Mouse (Mus musculus): ENCODE measurements at regions not wholly inside any gene's neighbourhood (a gene's known extent, or its start where the extent isn't known, plus 50 kb on each side); places are given as distances from the start of the nearest gene placed in this dataset.
A peak's percentile ranks its signal among the peaks of the same experiment; 100 is the strongest.

DNA sequence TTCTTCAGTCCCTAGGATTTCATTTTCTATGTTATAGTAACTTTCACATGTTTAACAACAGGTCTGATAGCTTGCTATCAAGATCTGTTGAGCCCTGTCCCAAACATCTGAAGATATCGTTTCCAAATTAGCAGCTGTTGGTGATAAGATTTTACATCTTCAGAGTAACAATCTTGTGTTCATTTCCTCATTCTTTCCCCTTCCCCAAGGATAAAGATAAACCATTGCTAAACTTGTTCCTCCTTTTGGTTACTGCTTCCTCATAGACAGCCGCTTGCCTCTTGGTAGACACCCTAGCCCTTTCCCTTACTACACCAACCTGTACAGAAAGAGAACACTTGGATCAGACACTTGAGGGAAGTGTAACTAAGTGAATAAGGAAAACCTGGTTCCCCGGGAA, 58.6 kb downstream of the Kcnrg start:
- Histone ChIP-seq H3K9me3 (replicated peaks) (no peaks in the 10 kb centered on the region), H3K27ac (replicated peaks) (no peak overlapping the region), H3K4me1 (no peaks in the 10 kb centered on the region), H3K4me2 (replicated peaks) (no peak overlapping the region), H3K4me3 (replicated peaks) (no peak overlapping the region), H3K9ac (no peak overlapping the region), H3K36me3 (0 out of 2 replicates have a peak, but pooled peaks cover 4% of the 10 kb centered on the region), H3K27me3 (no peaks in the 10 kb centered on the region)
- ATAC-seq (ENCODE audit: insufficient number of reproducible peaks, low FRiP score, low TSS enrichment, low read depth), result no peak
- 88% methylated on average over 3 of the region's 3 CpGs for WGBS

DNA sequence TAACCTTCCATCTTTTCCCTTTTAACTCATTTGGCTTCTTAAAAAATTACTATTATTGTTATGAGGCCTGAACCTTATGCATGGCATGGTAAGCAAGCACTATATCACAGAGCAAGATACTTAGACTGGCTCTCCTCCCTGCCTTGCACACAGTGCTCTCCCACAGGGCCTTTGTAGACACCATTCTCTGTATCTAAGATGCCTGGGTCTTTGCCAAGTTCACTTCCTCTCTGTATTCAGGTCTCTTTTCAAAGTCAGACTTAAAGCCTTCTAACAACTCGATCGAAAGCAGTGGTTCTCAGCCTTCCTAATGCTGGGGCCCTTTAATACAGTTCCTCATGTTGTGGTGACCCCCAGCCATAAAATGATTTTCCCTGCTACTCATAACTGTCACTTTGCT, 65.9 kb downstream of the Kcnrg start:
- Histone ChIP-seq H3K27ac (replicated peaks) (no peak overlapping the region), H3K4me1 (no peaks in the 10 kb centered on the region), H3K27me3 (no peaks in the 10 kb centered on the region), H3K4me3 (replicated peaks) (no peak overlapping the region), H3K9me3 (replicated peaks) (no peaks in the 10 kb centered on the region), H3K9ac (no peak overlapping the region), H3K4me2 (replicated peaks) (no peak overlapping the region), H3K36me3 (peaks cover 11% of the 10 kb centered on the region; the same call in 1 of the 2 replicates)
- 63% methylated on average over 2 of the region's 2 CpGs for WGBS
- no peak for ATAC-seq (ENCODE audit: insufficient number of reproducible peaks, low FRiP score, low TSS enrichment, low read depth)

DNA sequence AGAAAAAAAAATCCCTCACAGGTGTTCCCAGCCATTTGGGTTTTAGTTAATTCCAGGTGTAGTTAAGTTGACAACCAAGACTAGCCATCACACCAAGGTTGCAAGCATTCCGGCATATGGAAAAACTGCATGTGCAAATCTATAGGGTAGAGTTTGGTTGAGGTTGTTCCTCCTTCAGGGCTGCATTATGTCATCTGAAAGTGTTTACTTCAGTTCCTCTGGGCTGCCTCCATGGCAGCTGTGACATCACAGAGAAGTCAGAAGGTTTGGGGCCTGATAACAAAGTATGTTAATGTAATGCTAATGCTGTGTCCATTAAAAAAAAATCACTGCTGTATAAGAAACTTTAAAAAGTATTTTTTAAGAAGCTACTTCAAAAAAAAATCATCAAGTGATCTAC, 70.8 kb downstream of the Kcnrg start:
- Histone ChIP-seq H3K4me3 (replicated peaks) (no peak overlapping the region), H3K4me1 (peaks cover 12% of the 10 kb centered on the region; the same call in 1 of the 2 replicates), H3K36me3 (peaks cover 4% of the 10 kb centered on the region; the same call in 1 of the 2 replicates), H3K9ac (no peak overlapping the region), H3K4me2 (replicated peaks) (no peak overlapping the region), H3K9me3 (replicated peaks) (no peaks in the 10 kb centered on the region), H3K27me3 (no peaks in the 10 kb centered on the region), H3K27ac (replicated peaks) (no peak overlapping the region)
- 93% methylated on average over 1 of the region's 1 CpGs for WGBS
- no peak for ATAC-seq (ENCODE audit: insufficient number of reproducible peaks, low FRiP score, low TSS enrichment, low read depth)

DNA sequence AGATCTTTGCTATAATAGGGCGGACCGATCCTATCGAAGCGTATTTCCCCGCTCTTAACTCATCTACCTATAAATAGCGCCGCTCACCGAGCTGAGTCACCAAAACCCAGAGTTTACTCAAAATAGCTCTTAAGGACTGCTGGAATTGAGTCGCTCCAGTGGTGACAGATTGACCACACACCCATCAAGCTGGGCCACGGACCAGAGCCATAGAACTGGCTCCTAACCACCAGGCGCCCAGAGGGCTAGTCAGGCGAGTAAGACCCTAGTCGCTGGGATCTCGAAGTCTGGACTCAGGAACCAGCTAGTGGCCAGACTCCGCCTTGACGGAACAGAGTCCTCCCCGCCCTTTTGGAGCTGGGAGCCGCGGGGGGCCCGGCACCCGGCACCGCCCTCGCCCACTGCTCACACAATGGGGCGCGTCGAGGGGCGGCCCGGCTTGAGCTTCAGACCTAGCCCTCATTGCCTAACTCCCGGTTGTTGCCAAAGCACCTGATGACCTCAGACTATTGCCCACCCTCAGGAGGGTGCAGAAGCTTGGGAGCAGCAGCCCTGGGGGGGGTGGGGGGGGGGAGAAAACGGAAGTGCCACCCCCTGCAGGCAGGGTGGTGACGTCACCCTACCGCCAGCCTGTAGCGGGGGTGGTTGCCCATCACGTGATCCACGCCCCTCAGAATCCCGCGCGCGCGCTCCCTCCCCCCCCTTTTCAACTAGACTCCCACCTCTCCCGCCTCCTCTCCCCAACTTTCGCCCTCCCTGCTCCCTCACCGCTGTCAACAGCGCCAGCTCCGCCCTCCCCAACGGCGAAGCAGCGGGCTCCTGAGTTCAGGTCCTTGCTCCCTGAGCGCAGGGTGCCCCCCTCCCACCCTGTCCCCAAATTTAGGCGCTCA, 73.8 kb downstream of the Kcnrg start:
- H3K9ac ChIP-seq, result peak overlapping the region; percentile 85
- H3K27ac ChIP-seq (replicated peaks), result peak overlapping the region; percentile 93
- H3K36me3 ChIP-seq, result no peaks in the 10 kb centered on the region
- no peaks in the 10 kb centered on the region for H3K9me3 ChIP-seq (replicated peaks)
- WGBS, result under 1% methylated on average over 49 of the region's 50 CpGs
- peak overlapping the region; percentile 97 for H3K4me2 ChIP-seq (replicated peaks)
- peak overlapping the region; percentile 65 for H3K4me3 ChIP-seq (replicated peaks)
- peaks cover 19% of the 10 kb centered on the region; the same call in 1 of the 2 replicates for H3K27me3 ChIP-seq
- H3K4me1 ChIP-seq, result peaks cover 36% of the 10 kb centered on the region
- peak; percentile 80 for ATAC-seq (ENCODE audit: insufficient number of reproducible peaks, low FRiP score, low TSS enrichment, low read depth)

DNA sequence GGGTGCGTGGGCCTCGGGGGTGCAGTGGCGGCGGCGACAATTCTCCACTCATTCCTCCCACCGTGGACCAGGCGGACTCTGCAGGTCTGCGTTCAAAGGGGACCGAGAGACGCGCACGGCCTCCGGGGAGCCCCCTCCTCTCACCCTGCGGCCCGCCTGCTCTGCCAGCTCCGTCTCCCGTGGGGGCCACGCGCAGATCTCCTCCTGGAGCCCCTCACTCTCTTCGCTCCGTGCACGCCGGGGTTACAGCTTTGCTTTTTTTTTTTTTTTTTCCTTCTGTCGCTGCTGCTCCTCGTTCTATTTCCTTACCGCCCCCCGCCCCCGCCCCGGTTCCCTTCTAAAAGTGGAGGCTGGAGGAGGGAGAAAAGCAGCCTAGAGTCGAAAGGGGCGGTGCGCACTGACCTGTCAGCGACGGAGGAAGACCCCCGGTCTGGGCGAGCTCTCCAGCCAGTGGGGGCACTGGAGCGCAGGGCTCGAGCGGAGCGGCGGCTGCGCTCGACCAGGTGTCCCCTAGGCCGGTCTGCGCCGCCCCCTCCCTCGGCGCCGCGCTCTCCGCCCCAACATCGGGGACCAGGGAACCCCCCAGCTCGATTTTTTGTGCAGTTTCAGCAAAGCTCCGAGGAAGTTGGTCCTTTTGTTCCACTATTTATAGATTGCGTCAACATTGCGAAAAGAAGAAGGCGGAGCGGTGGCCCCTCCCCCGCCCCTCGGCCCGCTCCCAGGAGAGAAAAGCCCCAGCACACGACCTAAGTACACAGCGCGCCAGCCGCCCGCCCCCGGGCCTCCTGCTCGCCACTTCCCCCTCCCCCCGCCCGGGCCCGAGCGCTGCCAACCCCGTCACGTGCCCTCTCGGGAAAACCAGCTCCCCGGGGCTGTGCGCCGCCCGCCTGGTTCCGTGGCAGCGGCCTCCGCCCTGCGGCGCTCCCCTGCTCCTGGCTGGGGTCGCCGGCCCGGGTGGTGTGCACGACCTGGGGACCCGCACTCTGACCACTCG, 74.7 kb downstream of the Kcnrg start:
- WGBS, result under 1% methylated on average over 88 of the region's 90 CpGs
- Histone ChIP-seq H3K4me3 (replicated peaks) (peak overlapping the region; percentile 65), H3K36me3 (no peaks in the 10 kb centered on the region), H3K4me1 (peaks cover 44% of the 10 kb centered on the region), H3K27ac (replicated peaks) (peak overlapping the region; percentile 93), H3K9ac (peak overlapping the region; percentile 85), H3K4me2 (replicated peaks) (peak overlapping the region; percentile 97), H3K9me3 (replicated peaks) (no peaks in the 10 kb centered on the region), H3K27me3 (peaks cover 20% of the 10 kb centered on the region; the same call in 1 of the 2 replicates)
- ATAC-seq (ENCODE audit: insufficient number of reproducible peaks, low FRiP score, low TSS enrichment, low read depth), result peak; percentile 86

DNA sequence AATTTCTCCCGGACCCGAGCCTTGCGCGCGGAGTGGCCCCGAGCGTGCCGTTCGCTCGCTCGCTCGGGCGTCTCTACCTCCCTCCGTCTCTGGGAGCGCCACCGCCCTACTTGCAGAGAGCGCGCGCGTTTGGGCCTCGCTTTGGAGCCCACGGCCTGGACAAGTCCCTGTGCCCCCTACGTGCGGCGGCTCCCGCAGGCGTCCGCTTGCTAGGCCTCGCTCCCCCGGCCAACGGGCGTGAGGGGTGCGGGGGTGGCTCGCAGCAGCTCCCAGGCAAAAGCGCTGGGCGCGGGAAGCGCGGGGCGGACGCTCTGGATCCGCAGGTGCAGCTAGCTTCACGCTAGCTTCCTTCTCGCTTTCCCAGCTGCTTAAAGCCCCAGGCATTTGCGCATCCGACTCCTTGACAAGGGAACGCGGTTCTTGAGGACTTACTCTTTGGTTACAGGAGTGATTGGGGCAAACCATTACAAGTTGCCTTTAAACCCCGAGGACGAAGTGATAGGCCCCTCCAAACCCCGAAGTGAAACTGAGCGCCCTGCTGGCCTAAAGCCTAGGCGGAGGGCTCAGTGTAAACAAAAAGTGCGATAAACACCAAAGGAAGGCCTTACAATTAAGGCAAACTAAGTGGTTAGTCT, 75.6 kb downstream of the Kcnrg start:
- no peaks in the 10 kb centered on the region for H3K36me3 ChIP-seq
- peak overlapping the region; percentile 65 for H3K4me3 ChIP-seq (replicated peaks)
- peaks cover 20% of the 10 kb centered on the region; the same call in 1 of the 2 replicates for H3K27me3 ChIP-seq
- H3K9me3 ChIP-seq (replicated peaks), result no peaks in the 10 kb centered on the region
- 1% methylated on average over 54 of the region's 54 CpGs for WGBS
- peak; percentile 44 for ATAC-seq (ENCODE audit: insufficient number of reproducible peaks, low FRiP score, low TSS enrichment, low read depth)
- peak overlapping the region; percentile 93 for H3K27ac ChIP-seq (replicated peaks)
- H3K4me1 ChIP-seq, result peaks cover 52% of the 10 kb centered on the region
- H3K9ac ChIP-seq, result peak overlapping the region; percentile 85
- peak overlapping the region; percentile 97 for H3K4me2 ChIP-seq (replicated peaks)

DNA sequence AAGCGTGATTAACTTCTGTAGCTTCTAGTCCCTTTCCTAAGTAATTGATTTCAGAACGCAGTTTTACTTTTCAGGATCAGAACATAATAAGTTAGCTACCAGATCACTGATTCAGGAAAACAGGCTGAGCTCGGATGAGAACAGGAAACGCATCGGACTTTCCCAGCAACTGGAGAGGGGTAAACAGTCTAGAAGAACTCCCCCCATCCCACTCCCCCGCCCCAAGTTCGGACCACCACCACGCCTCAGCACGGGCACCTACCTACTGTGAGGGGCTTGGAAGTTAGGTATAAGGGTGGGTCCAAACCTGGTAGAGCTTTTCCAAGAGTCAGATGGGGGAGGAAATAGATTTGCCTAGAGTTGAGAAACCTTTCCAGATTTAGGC, 76.1 kb downstream of the Kcnrg start:
- H3K4me1 ChIP-seq, result peaks cover 52% of the 10 kb centered on the region
- no peak for ATAC-seq (ENCODE audit: insufficient number of reproducible peaks, low FRiP score, low TSS enrichment, low read depth)
- H3K27ac ChIP-seq (replicated peaks), result peak overlapping the region; percentile 93
- H3K27me3 ChIP-seq, result peaks cover 20% of the 10 kb centered on the region; the same call in 1 of the 2 replicates
- H3K9me3 ChIP-seq (replicated peaks), result no peaks in the 10 kb centered on the region
- WGBS, result 18% methylated on average over 9 of the region's 9 CpGs
- H3K4me3 ChIP-seq (replicated peaks), result peak overlapping the region; percentile 65
- H3K4me2 ChIP-seq (replicated peaks), result peak overlapping the region; percentile 97
- H3K9ac ChIP-seq, result no peak overlapping the region
- H3K36me3 ChIP-seq, result no peaks in the 10 kb centered on the region

DNA sequence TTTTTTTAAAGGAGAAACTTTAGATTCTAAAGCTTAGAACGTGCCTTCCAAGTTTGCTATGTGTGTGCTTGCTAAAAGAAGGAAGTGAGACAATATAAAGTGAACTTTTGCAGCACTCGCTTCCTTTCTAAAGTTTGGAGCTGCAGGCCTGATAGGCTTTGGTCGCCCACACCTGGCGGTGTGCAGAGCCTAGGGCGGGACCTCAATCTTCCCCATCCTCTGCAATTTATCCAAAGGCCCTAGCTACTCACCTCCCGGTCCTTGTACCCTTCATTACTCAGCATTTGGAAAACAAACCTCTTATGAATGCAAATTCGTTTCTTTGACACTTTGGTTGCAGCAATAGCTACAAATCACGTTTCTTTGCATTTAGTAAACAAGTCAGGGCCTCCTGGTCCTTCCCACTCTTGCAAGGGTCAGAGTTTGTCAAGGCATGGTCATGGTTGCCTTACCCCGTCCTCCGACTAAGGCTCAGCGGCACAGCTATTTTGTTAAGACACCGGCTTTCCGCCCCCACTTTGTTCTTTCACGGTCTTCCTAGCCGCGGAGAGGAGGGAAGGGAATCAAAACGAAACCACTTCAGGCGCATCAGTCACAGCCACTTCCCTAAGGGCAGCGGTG, 76.6 kb downstream of the Kcnrg start:
- Histone ChIP-seq H3K9ac (no peak overlapping the region), H3K36me3 (no peaks in the 10 kb centered on the region), H3K27ac (replicated peaks) (0 out of 2 replicates have a peak overlapping the region, but pooled peaks have one; percentile 93), H3K4me1 (peaks cover 55% of the 10 kb centered on the region), H3K4me3 (replicated peaks) (peak overlapping the region; percentile 34), H3K4me2 (replicated peaks) (peak overlapping the region; percentile 97), H3K9me3 (replicated peaks) (no peaks in the 10 kb centered on the region), H3K27me3 (peaks cover 25% of the 10 kb centered on the region; the same call in 1 of the 2 replicates)
- WGBS, result 22% methylated on average over 19 of the region's 19 CpGs
- ATAC-seq (ENCODE audit: insufficient number of reproducible peaks, low FRiP score, low TSS enrichment, low read depth), result no peak

DNA sequence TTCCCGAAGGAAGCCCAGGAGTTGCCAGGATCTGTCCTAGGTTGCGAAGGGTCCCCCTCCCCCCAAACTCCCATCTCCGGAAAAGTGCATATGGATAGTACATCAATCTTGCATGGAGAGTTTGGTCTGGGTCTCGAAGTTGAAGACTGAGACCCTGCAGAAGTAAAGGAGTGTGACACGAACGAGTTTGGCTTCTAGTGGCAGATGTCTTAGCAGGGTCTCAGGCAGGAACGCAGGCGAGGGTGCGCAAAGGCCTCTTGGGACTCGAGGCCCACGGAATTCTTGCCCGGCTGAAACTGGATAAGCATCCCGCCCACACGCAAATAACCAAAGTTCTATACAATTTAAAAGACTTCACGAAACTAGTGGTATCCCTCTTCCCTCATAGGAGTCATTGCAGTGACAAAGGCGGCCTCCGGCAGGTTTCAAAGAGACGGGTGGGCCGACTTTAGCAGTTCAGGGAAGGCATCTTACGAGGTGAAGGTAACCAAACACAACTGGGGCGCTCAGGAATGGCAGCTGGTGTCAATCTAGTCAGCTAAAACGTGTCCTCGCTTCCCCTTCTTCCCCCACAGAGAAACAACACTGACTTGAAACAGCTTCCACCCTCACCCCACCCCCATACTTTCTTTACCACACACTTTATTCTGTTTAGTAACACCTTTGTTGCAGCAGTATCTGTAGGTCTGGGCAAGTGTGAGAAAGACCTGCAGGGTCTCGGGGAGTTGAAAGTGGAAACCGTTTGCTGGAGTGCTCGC, 77.4 kb downstream of the Kcnrg start:
- no peak overlapping the region for H3K9ac ChIP-seq

More for the DNA sequence above, 77.4 kb downstream of the Kcnrg start:
- Histone ChIP-seq H3K9me3 (replicated peaks) (no peaks in the 10 kb centered on the region), H3K4me1 (peaks cover 63% of the 10 kb centered on the region), H3K4me2 (replicated peaks) (peak overlapping the region; percentile 97), H3K36me3 (no peaks in the 10 kb centered on the region), H3K27me3 (peaks cover 32% of the 10 kb centered on the region), H3K27ac (replicated peaks) (no peak overlapping the region), H3K4me3 (replicated peaks) (peak overlapping the region; percentile 34)
- 22% methylated on average over 26 of the region's 26 CpGs for WGBS
- ATAC-seq (ENCODE audit: insufficient number of reproducible peaks, low FRiP score, low TSS enrichment, low read depth), result no peak
